Mouse (Mus musculus): Measurements from ENCODE around the gene Hspa1b. TPM values are rescaled to one million over a fixed set of nuclear protein-coding genes. Genes with fewer than 3 reads are reported as not detected.
"Not testable (repeated sequence)": the region's sequence is repeated elsewhere in the genome, so short reads cannot be mapped to it uniquely, and the experiment has no call there.

Gene Hspa1b
- total RNA-seq, 2 experiments from 2014 or later: 1.2 to 2.0 TPM

DNA sequence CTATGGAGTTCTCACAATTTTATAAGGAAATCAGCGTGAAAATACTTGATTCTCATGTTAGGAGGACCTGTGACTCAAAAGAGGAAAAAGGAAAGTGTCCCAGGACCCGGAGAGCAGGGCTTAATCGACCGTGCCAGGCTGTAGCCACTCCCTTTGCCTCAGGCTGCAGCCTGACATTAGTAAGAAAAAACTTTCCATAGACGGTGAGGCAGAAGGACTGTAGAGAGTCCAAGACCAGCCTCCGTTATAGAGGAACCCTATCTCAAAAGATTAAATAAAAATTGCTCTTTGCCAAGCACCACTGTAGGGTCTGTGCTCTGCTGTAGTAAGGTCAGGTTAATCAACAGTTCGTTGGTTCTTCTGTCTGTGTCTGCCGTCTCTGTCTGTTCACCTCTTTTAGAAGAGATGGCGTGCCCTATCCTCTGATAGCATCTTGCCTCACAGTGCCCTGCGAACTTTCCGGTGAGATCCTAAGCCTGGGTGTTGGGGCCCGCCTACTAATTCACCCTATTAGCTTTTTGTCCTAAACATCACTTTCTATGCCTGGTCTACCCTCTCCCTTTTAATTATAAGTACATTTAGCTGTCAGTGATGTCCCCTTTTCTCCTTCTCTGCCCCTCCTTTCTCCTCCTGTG is 960 bp upstream of the Hspa1b start:
- intact Hi-C loops (cut with DNase I): no loop called here
- no peak for DNase-seq (ENCODE audit: extremely low spot score in 1 of 2, low spot score in 2 of 2)

DNA sequence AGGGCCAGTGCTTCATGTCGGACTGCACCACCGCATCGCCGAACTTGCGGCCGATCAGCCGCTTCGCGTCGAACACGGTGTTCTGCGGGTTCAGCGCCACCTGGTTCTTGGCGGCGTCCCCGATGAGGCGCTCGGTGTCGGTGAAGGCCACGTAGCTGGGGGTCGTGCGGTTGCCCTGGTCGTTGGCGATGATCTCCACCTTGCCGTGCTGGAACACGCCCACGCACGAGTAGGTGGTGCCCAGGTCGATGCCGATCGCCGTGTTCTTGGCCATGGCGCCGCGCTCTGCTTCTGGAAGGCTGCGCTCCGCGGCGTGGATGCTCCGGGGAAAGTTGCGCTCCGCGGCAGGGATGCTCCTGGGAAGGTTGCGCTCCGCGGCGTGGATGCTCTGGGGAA is 306 bp downstream of the Hspa1b start:
- DNase-seq (ENCODE audit: extremely low spot score in 1 of 2, low spot score in 2 of 2): not testable (repeated sequence)

DNA sequence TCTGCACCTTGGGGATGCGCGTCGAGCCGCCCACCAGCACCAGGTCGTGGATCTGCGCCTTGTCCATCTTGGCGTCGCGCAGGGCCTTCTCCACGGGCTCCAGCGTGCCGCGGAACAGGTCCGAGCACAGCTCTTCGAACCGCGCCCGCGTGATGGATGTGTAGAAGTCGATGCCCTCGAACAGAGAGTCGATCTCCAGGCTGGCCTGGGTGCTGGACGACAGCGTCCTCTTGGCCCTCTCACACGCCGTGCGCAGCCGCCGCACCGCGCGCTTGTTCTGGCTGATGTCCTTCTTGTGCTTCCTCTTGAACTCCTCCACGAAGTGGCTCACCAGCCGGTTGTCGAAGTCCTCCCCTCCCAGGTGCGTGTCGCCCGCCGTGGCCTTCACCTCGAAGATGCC is 1.1 kb downstream of the Hspa1b start:
- DNase-seq (ENCODE audit: extremely low spot score in 1 of 2, low spot score in 2 of 2); intact Hi-C loops (cut with DNase I): not testable (repeated sequence)

More for the DNA sequence above, 306 bp downstream of the Hspa1b start:
- intact Hi-C loops (cut with DNase I): not testable (repeated sequence)

DNA sequence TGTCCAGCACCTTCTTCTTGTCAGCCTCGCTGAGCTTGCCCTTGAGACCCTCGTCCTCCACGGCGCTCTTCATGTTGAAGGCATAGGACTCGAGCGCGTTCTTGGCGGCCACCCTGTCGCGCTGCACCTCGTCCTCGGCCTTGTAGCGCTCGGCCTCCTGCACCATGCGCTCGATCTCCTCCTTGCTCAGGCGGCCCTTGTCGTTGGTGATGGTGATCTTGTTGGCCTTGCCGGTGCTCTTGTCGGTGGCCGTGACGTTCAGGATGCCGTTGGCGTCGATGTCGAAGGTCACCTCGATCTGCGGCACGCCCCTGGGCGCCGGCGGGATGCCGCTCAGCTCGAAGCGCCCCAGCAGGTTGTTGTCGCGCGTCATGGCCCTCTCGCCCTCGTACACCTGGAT is 1.7 kb downstream of the Hspa1b start:
- DNase-seq (ENCODE audit: extremely low spot score in 1 of 2, low spot score in 2 of 2); intact Hi-C loops (cut with DNase I): not testable (repeated sequence)

DNA sequence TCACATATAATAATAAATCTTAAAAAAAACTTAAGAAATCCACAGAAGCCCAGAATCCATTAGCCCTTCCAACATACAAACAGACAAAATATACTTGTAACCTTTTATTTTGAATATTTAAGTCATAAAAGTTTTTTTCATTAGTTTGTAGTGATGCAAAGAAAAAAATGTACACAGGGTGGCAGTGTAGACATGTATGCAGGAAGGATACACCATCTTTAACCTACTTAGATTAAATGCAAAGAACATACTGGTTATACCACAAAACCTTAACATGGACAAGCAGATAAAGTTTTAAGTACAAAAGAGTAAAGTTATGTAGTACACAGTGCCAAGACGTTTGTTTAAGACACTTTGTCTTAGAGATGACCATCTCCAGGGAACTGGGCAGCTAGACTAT is 2.7 kb downstream of the Hspa1b start:
- intact Hi-C loops (cut with DNase I): no loop called here

DNA sequence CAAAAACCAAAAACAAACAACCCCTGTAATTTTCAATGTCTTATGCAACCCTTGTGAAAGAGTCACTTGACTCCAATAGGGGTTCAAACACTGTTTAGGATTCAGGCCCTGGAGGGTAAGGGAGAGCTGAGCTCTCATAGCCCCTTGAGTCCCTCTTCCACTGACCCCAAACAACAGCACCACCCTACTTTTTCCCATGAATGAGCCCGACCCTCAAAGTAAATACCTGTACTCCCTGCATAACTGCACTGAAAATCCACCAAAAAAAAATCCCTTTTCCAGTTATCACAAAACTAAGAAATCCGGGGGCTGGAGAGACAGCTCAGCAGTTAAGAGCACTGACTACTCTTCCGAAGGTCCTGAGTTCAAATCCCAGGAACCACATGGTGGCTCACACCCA is 3.2 kb downstream of the Hspa1b start:
- intact Hi-C loops (cut with DNase I): no loop called here

More for the DNA sequence above, 2.7 kb downstream of the Hspa1b start:
- no peak for DNase-seq (ENCODE audit: extremely low spot score in 1 of 2, low spot score in 2 of 2)

DNA sequence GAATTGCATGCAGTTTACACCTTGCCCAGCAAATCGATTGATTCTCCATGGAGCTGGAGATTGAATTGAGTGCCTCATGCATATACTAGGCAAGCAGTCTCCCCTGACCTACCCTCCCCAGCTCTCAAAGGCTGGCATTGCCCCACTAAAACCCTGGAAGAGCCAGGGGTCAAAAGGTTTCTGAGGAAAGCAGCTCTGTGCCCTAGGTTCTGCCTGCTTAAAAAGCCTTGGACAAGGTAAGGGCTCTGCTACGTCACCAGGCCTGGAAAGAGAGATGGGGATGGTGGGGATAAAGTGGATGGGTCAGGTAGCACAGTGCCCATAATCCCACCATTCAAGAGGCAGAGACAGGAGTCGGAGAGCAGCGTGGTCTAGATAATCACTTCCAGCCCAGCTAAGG is 4.2 kb downstream of the Hspa1b start:
- intact Hi-C loops (cut with DNase I): no loop called here

More for the DNA sequence above, 3.2 kb downstream of the Hspa1b start:
- DNase-seq (ENCODE audit: extremely low spot score in 1 of 2, low spot score in 2 of 2): no peak

DNA sequence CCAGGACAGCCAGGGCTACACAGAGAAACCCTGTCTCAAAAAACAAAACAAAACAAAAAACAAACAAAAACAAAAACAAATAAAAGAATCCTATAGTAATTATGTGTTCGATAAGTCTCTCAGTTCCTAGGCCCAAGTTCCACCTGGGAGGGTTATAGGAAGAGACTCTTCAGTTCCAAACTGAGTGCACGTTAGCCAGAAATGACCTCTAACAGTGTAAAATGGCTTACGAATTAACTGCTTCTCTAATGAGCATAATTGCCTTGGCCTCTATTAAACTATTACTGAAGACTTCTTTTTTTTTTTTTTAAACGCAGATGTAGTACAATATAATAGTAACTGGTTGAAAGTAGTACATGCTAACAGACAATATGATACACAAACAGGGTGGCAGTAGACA is 5.1 kb downstream of the Hspa1b start:
- intact Hi-C loops (cut with DNase I): no loop called here
- no peak for DNase-seq (ENCODE audit: extremely low spot score in 1 of 2, low spot score in 2 of 2)

More for the DNA sequence above, 4.2 kb downstream of the Hspa1b start:
- DNase-seq (ENCODE audit: extremely low spot score in 1 of 2, low spot score in 2 of 2): no peak

DNA sequence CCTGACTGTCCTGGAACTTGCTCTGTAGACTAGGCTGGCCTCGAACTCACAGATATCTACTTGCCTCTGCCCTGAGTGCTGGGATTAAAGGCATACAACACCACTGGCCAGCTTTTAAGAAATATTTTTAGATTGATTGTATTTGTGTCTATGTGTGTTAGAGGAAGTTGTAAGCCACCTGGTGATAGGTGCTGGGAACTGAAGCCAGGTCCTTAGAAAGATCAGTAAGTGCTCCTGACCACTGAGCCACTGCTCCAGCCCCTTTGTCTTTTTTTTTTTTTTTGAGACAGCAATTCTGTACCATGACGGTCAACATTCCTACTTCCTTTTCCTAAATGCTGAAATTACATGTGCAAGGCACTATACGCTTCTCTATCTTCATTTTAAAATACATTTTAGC is 5.8 kb downstream of the Hspa1b start:
- no peak for DNase-seq (ENCODE audit: extremely low spot score in 1 of 2, low spot score in 2 of 2)
- intact Hi-C loops (cut with DNase I): no loop called here

DNA sequence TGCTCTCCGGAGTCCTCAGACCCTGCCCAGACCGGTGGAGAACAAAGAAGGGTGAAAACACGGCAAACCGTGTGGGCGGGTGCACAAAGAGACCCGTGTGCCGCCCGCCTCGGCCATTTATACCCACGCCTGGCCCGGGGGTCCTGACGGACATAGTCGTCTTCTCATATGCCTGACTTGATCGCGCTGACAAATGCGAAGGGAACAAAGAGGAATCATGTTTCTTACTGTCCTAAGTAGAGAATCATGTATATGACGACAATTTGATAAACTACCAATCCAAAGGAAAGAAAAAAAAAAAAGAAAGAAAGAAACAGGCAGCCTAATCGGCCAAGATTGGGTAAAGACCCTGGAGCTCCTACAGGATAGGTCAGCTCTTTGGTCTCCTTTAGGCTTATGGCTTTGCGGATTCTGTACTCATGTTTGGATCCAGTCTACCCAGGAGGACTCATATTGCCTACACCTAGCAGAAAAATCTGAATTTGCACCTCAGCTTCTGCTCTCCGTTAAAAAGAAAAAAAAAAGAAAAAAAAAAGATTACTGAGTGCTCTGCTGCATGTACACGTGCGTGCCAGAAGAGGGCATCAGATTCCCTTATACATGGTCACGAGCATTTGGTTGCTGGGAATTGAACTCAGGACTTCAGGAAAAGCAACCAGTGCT is 6.5 kb downstream of the Hspa1b start:
- intact Hi-C loops (cut with DNase I): no loop called here
- DNase-seq (ENCODE audit: extremely low spot score in 1 of 2, low spot score in 2 of 2): peak; percentile 77 to 90

DNA sequence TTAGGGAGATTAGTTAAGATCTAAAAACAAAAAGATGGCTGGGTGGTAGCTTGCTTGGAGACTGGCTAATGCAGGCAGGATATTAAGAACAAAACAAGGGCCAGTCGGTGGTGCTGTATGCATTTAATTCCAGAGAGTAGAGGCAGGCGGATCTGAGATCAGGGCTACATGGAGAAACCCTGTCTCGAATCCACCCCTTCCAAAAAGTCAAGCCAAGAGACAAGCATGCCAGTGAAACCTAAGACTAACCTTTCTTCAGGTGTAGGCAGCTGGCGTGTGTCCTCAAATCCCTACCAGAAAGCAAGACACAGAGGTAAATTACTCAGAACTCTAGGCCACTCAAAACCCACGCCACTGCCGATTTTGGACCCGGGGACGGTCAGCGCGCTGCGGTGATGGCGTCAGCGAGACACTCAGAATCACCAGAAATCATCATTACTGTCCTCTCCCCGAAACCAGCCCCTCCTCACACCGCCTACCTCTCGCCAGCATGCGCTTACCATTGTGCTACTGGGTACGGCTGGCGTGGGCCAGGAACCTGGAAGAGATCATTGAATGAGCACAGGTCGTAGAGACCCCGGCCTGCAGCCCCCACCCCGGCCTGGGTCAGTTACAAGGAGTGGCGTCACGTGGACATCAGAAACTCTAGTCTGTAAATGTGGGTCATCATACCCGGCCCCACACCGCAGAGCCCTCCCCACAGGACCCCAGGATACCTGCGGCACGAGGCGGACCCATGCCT is 7.2 kb downstream of the Hspa1b start:
- peak in 1 of 2 experiments; percentile 27 for DNase-seq (ENCODE audit: extremely low spot score in 1 of 2, low spot score in 2 of 2)
- intact Hi-C loops (cut with DNase I): no loop called here

DNA sequence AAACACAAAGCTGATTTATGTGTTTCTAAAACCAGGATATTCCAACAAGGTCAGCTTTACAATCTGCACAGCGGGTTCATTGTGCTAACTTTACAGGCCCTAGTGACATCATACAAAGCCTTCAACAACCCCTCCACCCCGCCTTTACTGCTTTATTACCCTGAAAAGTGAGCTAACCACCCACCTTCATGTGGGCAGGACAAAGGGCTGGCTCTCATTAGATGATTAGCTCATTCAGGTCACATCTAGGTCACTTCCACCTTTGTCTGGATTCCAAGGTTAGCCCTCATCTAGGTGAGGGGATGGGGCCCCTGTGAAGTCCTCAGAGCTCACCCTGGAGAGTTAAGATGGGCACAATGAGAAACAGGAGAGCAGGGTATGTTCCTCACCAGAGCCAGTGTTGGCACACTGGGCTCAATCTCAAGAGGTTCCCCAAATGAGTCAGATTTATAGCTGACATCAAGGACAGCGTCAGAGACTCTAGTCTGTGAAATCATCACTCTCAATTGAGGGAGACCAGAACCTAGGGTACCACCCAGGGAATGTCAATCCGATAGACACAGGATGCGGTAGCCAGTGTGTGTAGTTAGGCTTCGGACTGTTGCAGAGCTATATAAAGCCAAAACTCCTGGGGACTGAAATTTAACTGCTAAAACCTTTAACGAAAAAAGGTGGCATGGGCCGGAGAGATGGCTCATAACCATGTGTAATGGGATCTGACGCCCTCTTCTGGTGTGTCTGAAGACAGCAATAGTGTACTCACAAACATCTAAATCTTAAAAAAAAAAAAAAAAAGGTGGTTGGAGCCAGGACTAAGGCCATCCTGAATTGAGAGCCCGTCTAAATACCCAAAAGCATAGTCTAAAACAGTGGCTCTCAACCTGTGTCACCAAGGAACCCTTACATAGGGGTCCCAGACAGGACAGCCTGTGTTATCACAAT is 8.3 kb downstream of the Hspa1b start:
- no peak for DNase-seq (ENCODE audit: extremely low spot score in 1 of 2, low spot score in 2 of 2)
- intact Hi-C loops (cut with DNase I): no loop called here

DNA sequence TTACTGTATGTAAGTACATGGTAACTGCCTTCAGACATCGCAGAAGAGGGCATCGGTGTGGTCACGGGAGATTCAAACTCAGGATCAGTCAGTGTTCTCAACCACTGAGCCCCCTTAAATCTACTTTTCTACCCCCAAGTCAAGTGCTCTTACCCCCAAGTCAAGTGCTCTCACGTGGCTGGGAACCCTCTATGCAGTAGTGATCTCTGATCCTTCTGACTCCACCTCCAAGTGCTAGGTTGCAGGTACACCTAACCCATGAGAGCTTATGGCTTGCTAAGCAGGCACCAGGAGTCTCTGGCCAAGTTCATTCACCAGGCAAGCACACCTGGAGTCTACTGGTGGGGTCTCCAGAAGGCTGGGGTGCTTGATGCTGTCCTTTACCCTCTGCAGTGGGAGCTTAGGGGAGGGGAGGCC is 9.5 kb downstream of the Hspa1b start:
- intact Hi-C loops (cut with DNase I): loop anchor here (5.0 kb wide), 1 partner anchor 92 kb away; no protein-coding TSS in a partner anchor
- DNase-seq (ENCODE audit: extremely low spot score in 1 of 2, low spot score in 2 of 2): no peak

DNA sequence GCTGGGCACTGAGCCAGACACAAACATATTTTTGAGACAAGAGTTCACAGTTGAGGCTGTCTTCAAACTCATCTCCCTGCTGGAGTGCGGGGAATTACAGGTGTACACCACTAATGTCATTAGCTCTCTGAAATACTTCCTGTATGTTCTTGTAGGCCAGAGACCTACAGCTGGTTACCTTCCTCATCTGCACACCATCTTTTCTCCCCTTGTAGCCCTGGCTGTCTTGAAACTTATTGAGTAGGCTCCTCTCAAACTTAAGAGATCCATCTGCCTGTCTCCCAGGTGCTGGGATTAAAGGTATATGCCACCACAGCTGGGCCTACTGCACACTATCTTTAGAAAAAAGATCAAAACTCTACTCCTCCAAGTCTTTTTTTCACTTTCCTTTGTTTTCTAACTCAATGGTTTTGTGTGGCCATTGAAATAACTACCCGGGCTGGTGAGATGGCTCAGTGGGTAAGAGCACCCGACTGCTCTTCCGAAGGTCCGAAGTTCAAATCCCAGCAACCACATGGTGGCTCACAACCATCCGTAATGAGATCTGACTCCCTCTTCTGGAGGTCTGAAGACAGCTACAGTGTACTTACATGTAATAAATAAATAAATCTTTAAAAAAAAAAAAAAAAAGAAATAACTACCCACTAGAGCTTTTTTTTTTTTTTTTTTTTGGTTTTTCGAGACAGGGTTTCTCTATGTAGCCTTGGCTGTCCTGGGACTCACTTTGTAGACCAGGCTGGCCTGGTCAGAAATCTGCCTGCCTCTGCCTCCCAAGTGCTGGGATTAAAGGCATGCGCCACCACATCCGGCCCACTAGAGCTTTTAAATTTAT is 10.1 kb downstream of the Hspa1b start:
- DNase-seq (ENCODE audit: extremely low spot score in 1 of 2, low spot score in 2 of 2): not testable (repeated sequence)
- intact Hi-C loops (cut with DNase I): loop anchor here (5.0 kb wide), 1 partner anchor 92 kb away; no protein-coding TSS in a partner anchor

DNA sequence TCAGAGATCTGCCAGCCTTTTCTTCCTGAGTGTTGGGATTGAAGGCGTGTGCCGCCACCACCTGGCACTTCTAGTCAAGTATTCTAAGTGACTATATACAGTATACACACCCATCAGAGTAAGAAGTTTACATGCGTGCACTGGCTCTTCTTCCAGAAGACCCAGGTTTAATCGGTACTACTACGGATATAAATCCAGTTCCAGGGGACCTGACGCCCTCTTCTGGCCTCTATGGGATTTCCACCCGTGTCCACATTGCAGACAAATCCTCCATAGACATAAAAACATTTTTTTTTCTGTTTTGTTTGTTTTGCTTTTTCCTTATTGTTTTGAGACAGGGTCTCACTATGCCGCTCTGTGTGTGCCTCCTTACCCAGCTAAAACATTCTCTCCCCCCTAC is 11.4 kb downstream of the Hspa1b start:
- no peak for DNase-seq (ENCODE audit: extremely low spot score in 1 of 2, low spot score in 2 of 2)
- intact Hi-C loops (cut with DNase I): loop anchor here (5.0 kb wide), 1 partner anchor 90 kb away; no protein-coding TSS in a partner anchor

DNA sequence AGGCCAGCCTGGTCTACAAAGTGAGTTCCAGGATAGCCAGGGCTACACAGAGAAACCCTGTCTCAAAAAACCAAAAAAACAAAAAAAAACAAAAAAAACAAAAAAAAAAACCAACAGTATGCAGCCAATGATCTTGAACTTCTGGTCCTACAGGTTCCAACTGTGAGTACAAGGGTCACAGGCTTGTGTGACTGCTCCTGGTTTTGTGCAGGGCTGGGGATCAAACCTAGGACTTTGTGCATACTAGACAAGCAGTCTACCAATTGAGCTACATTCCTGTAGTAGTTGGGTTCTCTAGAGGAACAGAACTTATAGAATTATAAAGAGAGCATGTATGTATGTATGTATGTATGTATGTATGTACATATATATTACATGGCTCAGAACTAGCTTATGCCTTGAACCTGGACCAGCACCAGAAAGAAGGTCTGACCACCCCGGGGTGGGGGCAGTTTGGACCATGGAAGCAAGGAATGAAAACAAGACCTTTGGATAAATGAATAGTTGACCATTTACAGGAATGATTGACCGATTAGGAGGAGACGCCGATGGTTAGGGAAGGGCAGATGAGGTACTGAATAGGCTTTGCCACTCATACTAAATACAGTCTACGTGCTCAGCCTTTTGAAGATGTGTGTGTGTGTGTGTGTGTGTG is 12.4 kb downstream of the Hspa1b start:
- DNase-seq (ENCODE audit: extremely low spot score in 1 of 2, low spot score in 2 of 2): no peak
- intact Hi-C loops (cut with DNase I): loop anchor here (5.0 kb wide), 1 partner anchor 89 kb away; no protein-coding TSS in a partner anchor

DNA sequence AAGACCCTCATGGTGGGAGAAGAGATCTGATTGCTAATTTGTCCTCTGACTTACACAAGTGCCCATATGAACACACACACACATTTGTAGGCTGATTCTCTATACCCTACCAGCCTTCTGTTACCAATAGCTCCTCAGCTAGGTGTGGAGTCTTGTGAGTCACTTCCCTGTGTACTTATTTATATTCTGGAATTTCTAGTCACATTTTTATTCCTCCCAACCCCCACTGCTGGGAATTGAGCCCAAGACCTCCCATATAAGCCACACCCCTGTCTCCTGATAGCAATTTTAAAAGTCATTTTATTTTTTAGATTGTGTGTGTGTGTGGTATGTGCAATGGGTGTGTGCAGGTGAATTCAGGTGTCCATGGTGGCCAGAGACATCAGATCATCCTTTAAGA is 14.7 kb downstream of the Hspa1b start:
- intact Hi-C loops (cut with DNase I): no loop called here
- no peak for DNase-seq (ENCODE audit: extremely low spot score in 1 of 2, low spot score in 2 of 2)

All from left cerebral cortex, postnatal 10 days (tissue).